Mouse (Mus musculus): Measurements from ENCODE around the gene Dcaf17. TPM values are rescaled to one million over a fixed set of nuclear protein-coding genes. Genes with fewer than 3 reads are reported as not detected.

The Dcaf17 gene
- polyA plus RNA-seq, 1 experiment from 2014 or later, result 34.1 TPM

DNA sequence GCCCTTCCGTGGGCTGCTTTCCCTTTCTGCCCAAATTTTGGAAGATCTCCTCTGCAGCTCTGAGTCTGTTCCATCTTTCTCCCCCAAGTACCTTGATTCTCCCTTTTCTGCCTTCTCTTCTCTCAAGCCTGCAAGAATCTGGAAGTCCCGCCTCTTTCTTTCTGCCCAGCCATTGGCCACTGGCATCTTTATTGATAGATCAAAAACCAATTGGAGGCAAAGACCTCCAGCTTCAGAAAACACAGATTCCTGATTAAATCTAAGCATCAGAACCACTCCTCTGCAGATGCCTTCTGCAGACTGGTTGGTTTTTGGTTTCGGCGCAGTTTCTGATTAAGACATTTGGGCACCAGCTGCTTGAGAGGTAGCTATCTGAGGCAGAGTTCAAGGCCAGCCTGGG is 85.5 kb downstream of the Dcaf17 start:
- Histone ChIP-seq H3K9ac (ENCODE audit: low read depth, low read length) (no peak overlapping the region), H3K4me3 (ENCODE audit: low read length) (no peak overlapping the region), H3K4me2 (replicated peaks; ENCODE audit: low read depth, low read length) (no peak overlapping the region), H3K4me1 (ENCODE audit: control insufficient read depth, insufficient read depth, low read length) (no peaks in the 10 kb centered on the region), H3K36me3 (ENCODE audit: control insufficient read depth, insufficient read depth, low read length) (no peaks in the 10 kb centered on the region), H3K27ac (ENCODE audit: low read depth, low read length) (no peak overlapping the region), H3K9me3 (ENCODE audit: control insufficient read depth, low read length) (0 out of 2 replicates have a peak, but pooled peaks cover 2% of the 10 kb centered on the region), H3K27me3 (ENCODE audit: control insufficient read depth, insufficient read depth, low read length) (no peaks in the 10 kb centered on the region)
- WGBS, result 71% methylated on average over 4 of the region's 4 CpGs
- ATAC-seq (ENCODE audit: low FRiP score, low TSS enrichment), result no peak

GRCm38 (mm10) chr2:71142410-71142809 is 87.3 kb downstream of the Dcaf17 start:
- H3K27ac ChIP-seq (ENCODE audit: low read depth, low read length), result no peak overlapping the region
- H3K9ac ChIP-seq (ENCODE audit: low read depth, low read length), result no peak overlapping the region
- H3K36me3 ChIP-seq (ENCODE audit: control insufficient read depth, insufficient read depth, low read length), result no peaks in the 10 kb centered on the region
- H3K9me3 ChIP-seq (ENCODE audit: control insufficient read depth, low read length), result no peaks in the 10 kb centered on the region
- no peak for ATAC-seq (ENCODE audit: low FRiP score, low TSS enrichment)
- WGBS, result 52% methylated on average over 7 of the region's 7 CpGs
- H3K4me2 ChIP-seq (replicated peaks; ENCODE audit: low read depth, low read length), result no peak overlapping the region
- no peaks in the 10 kb centered on the region for H3K27me3 ChIP-seq (ENCODE audit: control insufficient read depth, insufficient read depth, low read length)
- H3K4me3 ChIP-seq (ENCODE audit: low read length), result no peak overlapping the region
- H3K4me1 ChIP-seq (ENCODE audit: control insufficient read depth, insufficient read depth, low read length), result 0 out of 2 replicates have a peak, but pooled peaks cover 5% of the 10 kb centered on the region

DNA sequence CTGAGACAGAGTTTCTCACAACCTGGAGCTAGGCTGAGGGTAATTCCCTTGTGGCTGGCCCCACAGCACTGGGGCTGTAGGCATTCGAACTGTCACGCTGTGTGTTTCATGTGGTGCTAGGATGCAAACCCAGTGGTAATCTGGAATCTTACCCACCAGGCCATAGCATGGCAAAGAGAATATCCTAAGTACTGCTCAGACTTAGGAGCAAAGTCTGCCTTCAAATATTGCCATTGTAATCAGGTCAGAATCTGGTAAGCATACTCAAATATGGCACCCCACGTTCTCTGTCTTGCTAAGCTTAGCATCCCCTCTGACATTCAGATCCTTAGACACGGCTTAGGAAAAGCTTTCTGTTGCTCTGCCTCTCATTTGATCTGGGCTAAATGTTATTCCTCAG is 90.7 kb downstream of the Dcaf17 start:
- Histone ChIP-seq H3K36me3 (ENCODE audit: control insufficient read depth, insufficient read depth, low read length) (no peaks in the 10 kb centered on the region), H3K4me3 (ENCODE audit: low read length) (no peak overlapping the region), H3K9ac (ENCODE audit: low read depth, low read length) (no peak overlapping the region), H3K9me3 (ENCODE audit: control insufficient read depth, low read length) (no peaks in the 10 kb centered on the region), H3K4me2 (replicated peaks; ENCODE audit: low read depth, low read length) (no peak overlapping the region), H3K4me1 (ENCODE audit: control insufficient read depth, insufficient read depth, low read length) (0 out of 2 replicates have a peak, but pooled peaks cover 5% of the 10 kb centered on the region), H3K27me3 (ENCODE audit: control insufficient read depth, insufficient read depth, low read length) (no peaks in the 10 kb centered on the region), H3K27ac (ENCODE audit: low read depth, low read length) (peak overlapping the region; percentile 30)
- WGBS, result 85% methylated on average over 4 of the region's 4 CpGs
- ATAC-seq (ENCODE audit: low FRiP score, low TSS enrichment), result no peak

DNA sequence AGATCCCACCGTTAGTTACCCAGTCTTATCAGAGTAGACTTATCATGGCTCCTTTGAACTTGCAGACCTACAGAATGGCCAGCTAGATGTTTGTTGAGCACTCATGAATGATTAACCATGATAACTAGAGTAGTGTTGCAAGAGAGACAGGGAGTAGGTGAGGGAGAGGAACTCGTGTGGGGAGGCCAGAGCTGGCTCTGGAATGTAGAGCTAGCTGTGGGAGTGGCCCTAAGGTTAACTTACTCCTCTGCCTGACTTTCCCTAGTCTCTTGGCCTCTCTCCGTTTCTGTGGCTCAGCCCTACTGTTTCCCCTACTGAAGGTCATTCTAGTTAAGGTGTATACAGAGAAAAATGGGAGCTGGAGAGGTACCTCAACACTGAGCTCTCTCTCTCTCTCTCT is 91.1 kb downstream of the Dcaf17 start:
- Histone ChIP-seq H3K27ac (ENCODE audit: low read depth, low read length) (peak overlapping the region; percentile 30; the same call in 1 of the 2 replicates), H3K4me2 (replicated peaks; ENCODE audit: low read depth, low read length) (no peak overlapping the region), H3K4me1 (ENCODE audit: control insufficient read depth, insufficient read depth, low read length) (0 out of 2 replicates have a peak, but pooled peaks cover 5% of the 10 kb centered on the region), H3K36me3 (ENCODE audit: control insufficient read depth, insufficient read depth, low read length) (no peaks in the 10 kb centered on the region), H3K9me3 (ENCODE audit: control insufficient read depth, low read length) (no peaks in the 10 kb centered on the region), H3K9ac (ENCODE audit: low read depth, low read length) (no peak overlapping the region), H3K27me3 (ENCODE audit: control insufficient read depth, insufficient read depth, low read length) (no peaks in the 10 kb centered on the region), H3K4me3 (ENCODE audit: low read length) (no peak overlapping the region)
- 23% methylated on average over 3 of the region's 3 CpGs for WGBS
- peak; percentile 76; the same call in 1 of the 2 replicates for ATAC-seq (ENCODE audit: low FRiP score, low TSS enrichment)

- Histone ChIP-seq H3K4me2 (replicated peaks; ENCODE audit: low read depth, low read length) (no peak overlapping the region), H3K4me3 (ENCODE audit: low read length) (no peak overlapping the region), H3K27me3 (ENCODE audit: control insufficient read depth, insufficient read depth, low read length) (no peaks in the 10 kb centered on the region), H3K36me3 (ENCODE audit: control insufficient read depth, insufficient read depth, low read length) (no peaks in the 10 kb centered on the region), H3K27ac (ENCODE audit: low read depth, low read length) (no peak overlapping the region), H3K9ac (ENCODE audit: low read depth, low read length) (no peak overlapping the region), H3K9me3 (ENCODE audit: control insufficient read depth, low read length) (no peaks in the 10 kb centered on the region), H3K4me1 (ENCODE audit: control insufficient read depth, insufficient read depth, low read length) (0 out of 2 replicates have a peak, but pooled peaks cover 5% of the 10 kb centered on the region)
- WGBS, result 53% methylated on average over 6 of the region's 6 CpGs
- no peak for ATAC-seq (ENCODE audit: low FRiP score, low TSS enrichment)
Observed at GRCm38 (mm10) chr2:71147816-71148215, 92.7 kb downstream of the Dcaf17 start.

Other genes with a start within 250 kb of the Dcaf17 start
- 29.2 and 37.4 TPM in 2 replicates for gene Tlk1, start 229.6 kb upstream of the Dcaf17 start, polyA plus RNA-seq (2014; fragmentation: Nextera tagmentation; extraction: Ambion mirVana)
- gene Mettl8, start 255 bp downstream of the Dcaf17 start, polyA plus RNA-seq (2014; fragmentation: Nextera tagmentation; extraction: Ambion mirVana), result 15.4 and 22.2 TPM in 2 replicates
- 0.80 and 0.86 TPM in 2 replicates for gene Cybrd1, start 62.6 kb downstream of the Dcaf17 start, polyA plus RNA-seq (2014; fragmentation: Nextera tagmentation; extraction: Ambion mirVana)
- 76.3 and 96.4 TPM in 2 replicates for gene Dync1i2, start 156.4 kb downstream of the Dcaf17 start, polyA plus RNA-seq (2014; fragmentation: Nextera tagmentation; extraction: Ambion mirVana)